Mouse (Mus musculus) bone marrow, adult 2 months (tissue): Measurements from ENCODE around the gene Ints6. TPM values are rescaled to one million over a fixed set of nuclear protein-coding genes. Genes with fewer than 3 reads are reported as not detected.
"Not testable (repeated sequence)": the region's sequence is repeated elsewhere in the genome, so short reads cannot be mapped to it uniquely, and the experiment has no call there.

Source experiments
- H3K27ac ChIP-seq: fragments of 200-500 bp; 2 replicates; pipeline ENCODE4 v1.5.1; 2012; ENCODE audit warnings: low read depth, mild to moderate bottlenecking, control low read depth, inconsistent platforms, low read length; ENCODE audit not compliant: control insufficient read depth, poor library complexity, insufficient read depth
- H3K4me1 ChIP-seq: fragments of 200-500 bp; 2 replicates; pipeline ENCODE4 v1.6.1; 2011; ENCODE audit warnings: low read length; ENCODE audit not compliant: control insufficient read depth, insufficient read depth
- H3K4me3 ChIP-seq: fragments of 200-500 bp; replicated peaks from 2 replicates; pipeline ENCODE3; 2011; ENCODE audit warnings: mild to moderate bottlenecking, low read depth, low read length, control low read depth; ENCODE audit not compliant: control insufficient read depth
- CTCF ChIP-seq: fragments of 200-500 bp; IDR thresholded peaks from 2 replicates; pipeline ENCODE4 v1.5.1; 2011; ENCODE audit warnings: low read length, control low read depth; ENCODE audit not compliant: control insufficient read depth, insufficient read depth
- POLR2A ChIP-seq: fragments of 200-500 bp; IDR thresholded peaks from 2 replicates; pipeline ENCODE4 v1.6.1; 2011; ENCODE audit warnings: low read depth, mild to moderate bottlenecking, control low read depth, low read length, borderline replicate concordance; ENCODE audit not compliant: control insufficient read depth
- WGBS: fragments of 180-500 bp; shearing (Covaris S2); methylation state at CpG from one replicate; pipeline ENCODE4 v1.1.7; 2018; 5-methylcytosine and 5-hydroxymethylcytosine counted together
- polyA plus RNA-seq: library from polyadenylated mRNA; stranded (reverse); fragments of >200 nt; gene quantifications from 2 replicates; pipeline ENCODE4 v1.2.4, GENCODE M21; 2011; ENCODE audit warnings: low replicate concordance; ENCODE audit not compliant: missing spikeins, insufficient read depth, insufficient read length

The Ints6 gene
- polyA plus RNA-seq, 1 experiment: 9.9 TPM

DNA sequence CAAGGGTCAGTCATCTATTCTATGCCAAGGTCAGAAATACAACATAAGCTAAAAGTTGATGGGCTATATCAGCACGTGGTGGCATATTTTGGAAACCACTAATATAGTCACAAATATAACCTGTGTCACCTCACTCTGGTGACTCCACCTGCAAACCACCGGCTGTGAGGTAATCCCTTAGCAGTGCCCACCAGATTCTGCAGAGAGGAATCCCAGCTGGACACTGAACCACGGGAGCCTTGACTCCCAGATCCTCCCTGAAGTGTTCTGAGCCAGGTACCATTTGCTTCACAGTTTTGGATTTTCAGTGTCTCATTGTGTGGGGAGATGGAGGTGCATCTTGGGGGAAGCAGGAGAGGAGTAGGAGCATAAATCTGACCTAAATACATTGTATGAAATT, 110.6 kb downstream of the Ints6 start:
- Histone ChIP-seq H3K4me1 (no peaks in the 10 kb centered on the region), H3K4me3 (no peak overlapping the region), H3K27ac (no peak overlapping the region)
- no peak for TF ChIP-seq POLR2A
- TF ChIP-seq CTCF: no peak
- WGBS: 65% methylated on average over 3 of the region's 3 CpGs

GRCm38 (mm10) chr14:62648405-62648804, 112.6 kb downstream of the Ints6 start:
- H3K4me3 ChIP-seq: no peak overlapping the region
- WGBS: 79% methylated on average over 6 of the region's 6 CpGs
- no peak overlapping the region for H3K27ac ChIP-seq
- TF ChIP-seq CTCF (no peak), POLR2A (no peak)
- no peaks in the 10 kb centered on the region for H3K4me1 ChIP-seq

GRCm38 (mm10) chr14:62642368-62642767, 118.6 kb downstream of the Ints6 start:
- not testable (repeated sequence) for H3K27ac ChIP-seq, H3K4me1 ChIP-seq, H3K4me3 ChIP-seq
- WGBS: 53% methylated on average over 6 of the region's 7 CpGs

DNA sequence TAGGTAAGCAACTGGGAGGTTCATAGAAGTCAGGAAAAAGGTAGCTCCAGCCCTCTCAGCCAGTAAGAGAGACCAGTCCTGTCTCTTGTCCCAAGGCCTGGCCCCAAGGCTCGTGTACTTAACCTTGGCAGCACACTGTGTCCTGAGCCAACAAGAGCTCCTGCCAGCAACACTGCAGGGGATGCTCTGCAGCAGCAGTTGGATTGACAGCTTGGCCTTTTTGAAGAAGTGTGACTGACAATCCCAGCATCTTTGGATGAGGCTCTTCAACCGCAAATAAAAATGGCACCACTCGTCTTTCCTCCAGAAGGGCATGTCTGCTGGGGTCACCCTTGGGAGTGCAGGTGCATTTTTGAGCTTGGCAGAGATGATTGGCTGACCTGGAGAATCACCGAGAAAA, 120.6 kb downstream of the Ints6 start:
- Histone ChIP-seq H3K4me1 (no peaks in the 10 kb centered on the region), H3K27ac (no peak overlapping the region), H3K4me3 (no peak overlapping the region)
- TF ChIP-seq CTCF (no peak), POLR2A (no peak)
- WGBS: 72% methylated on average over 4 of the region's 4 CpGs

GRCm38 (mm10) chr14:62639551-62639950, 121.4 kb downstream of the Ints6 start:
- no peaks in the 10 kb centered on the region for H3K4me1 ChIP-seq
- TF ChIP-seq CTCF (no peak), POLR2A (no peak)
- 57% methylated on average over 5 of the region's 5 CpGs for WGBS

DNA sequence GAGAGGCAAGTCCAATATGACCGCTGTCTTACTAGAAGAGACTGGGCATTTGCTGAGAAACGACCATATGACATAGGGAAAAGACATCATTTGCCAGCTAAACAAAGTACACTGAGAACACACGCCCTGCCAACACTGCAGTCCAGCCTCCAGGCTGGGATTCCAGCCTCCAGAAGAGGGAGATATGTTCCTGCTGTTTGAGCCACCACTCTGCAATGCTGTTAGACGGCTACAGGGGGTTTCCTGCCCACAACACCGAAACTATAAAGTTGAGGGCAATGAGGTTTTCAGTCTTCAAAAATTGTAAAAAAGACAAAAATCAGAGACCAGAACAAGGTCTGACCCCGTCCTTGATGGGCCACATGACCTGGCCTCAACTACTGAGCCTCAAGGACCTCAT, 121.9 kb downstream of the Ints6 start:
- H3K4me3 ChIP-seq: no peak overlapping the region
- TF ChIP-seq POLR2A (no peak), CTCF (no peak)
- no peaks in the 10 kb centered on the region for H3K4me1 ChIP-seq
- 32% methylated on average over 6 of the region's 6 CpGs for WGBS
- H3K27ac ChIP-seq: no peak overlapping the region

More at GRCm38 (mm10) chr14:62639551-62639950, 121.4 kb downstream of the Ints6 start:
- Histone ChIP-seq H3K4me3 (no peak overlapping the region), H3K27ac (no peak overlapping the region)

DNA sequence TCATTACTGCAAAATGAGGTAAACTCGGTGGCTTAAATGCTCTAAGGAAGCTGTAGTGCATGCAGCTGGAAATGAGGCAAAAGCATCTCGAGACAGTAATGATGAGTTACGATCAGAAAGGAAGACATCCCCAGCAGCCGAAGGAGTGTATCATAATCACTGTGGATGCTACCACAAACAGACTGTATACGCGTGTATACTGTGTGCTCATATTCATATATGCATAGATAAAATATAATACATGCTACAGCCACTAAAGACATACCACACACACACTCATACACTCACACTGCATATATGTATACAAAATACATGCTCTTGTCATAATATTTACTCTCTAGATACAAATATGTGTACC, 122.6 kb downstream of the Ints6 start:
- no peak overlapping the region for H3K4me3 ChIP-seq
- 60% methylated on average over 6 of the region's 6 CpGs for WGBS
- no peaks in the 10 kb centered on the region for H3K4me1 ChIP-seq
- no peak overlapping the region for H3K27ac ChIP-seq
- TF ChIP-seq CTCF (no peak), POLR2A (no peak)

- TF ChIP-seq CTCF (no peak), POLR2A (no peak)
- Histone ChIP-seq H3K27ac (no peak overlapping the region), H3K4me1 (no peaks in the 10 kb centered on the region), H3K4me3 (no peak overlapping the region)
- 38% methylated on average over 9 of the region's 9 CpGs for WGBS
These were observed 123.3 kb downstream of the Ints6 start for GRCm38 (mm10) chr14:62637436-62638344.

GRCm38 (mm10) chr14:62627951-62628350, 133.0 kb downstream of the Ints6 start:
- no peak overlapping the region for H3K4me3 ChIP-seq
- no peak overlapping the region for H3K27ac ChIP-seq
- TF ChIP-seq POLR2A: no peak
- no peak for TF ChIP-seq CTCF
- WGBS: 78% methylated on average over 5 of the region's 5 CpGs
- H3K4me1 ChIP-seq: no peaks in the 10 kb centered on the region; the same call in 1 of the 2 replicates

Other genes with a start within 250 kb of the Ints6 start
- 0.97 TPM in 1 of 2 replicates, not detected in the other for gene Fam124a, start 205.4 kb downstream of the Ints6 start, polyA plus RNA-seq
- not detected in 2 replicates for gene Gm4131, start 194.2 kb downstream of the Ints6 start, polyA plus RNA-seq
- gene Serpine3, start 97.5 kb downstream of the Ints6 start, polyA plus RNA-seq: not detected in 2 replicates
- 5.7 and 15.0 TPM in 2 replicates for gene Wdfy2, start 76.5 kb upstream of the Ints6 start, polyA plus RNA-seq
- not detected in 2 replicates for gene Defb48, start 223.3 kb upstream of the Ints6 start, polyA plus RNA-seq
- not detected in 2 replicates for gene Defb47, start 236.9 kb upstream of the Ints6 start, polyA plus RNA-seq